ENCODE assay signal across 26 mouse cellular contexts in the genomic region with DNA sequence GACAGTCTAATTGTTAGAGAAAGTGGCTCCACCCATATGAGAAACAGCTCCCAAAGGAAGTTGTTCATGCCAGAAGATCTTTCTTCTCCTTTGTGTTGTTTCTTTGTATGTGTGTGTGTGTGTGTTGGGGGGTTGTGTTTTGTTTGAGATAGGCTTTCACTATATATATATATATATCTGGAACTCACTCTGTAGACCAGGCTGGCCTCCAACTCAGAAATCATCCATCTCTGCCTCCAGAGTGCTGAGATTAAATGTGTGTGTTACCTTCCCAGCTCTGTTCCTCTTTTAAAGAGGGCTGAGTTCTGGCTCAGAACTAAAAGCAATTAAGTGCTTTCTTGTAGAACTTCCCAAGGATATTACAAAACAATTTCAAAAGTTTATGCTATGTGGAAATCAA.
"Had no signal": no experiment of that assay in that cellular context is flagged by ENCODE, and none has a peak within 500 bp of the region (broad histone marks: within the 10 kb centered on the region; RNA-seq: fewer than 3 reads in every experiment).

No protein-coding gene starts in this region.

- H3K4me3 ChIP-seq: gastrocnemius, adult 2 months; heart, adult 2 months; heart, embryonic 13.5 days; heart, embryonic 15.5 days; hindbrain, embryonic 13.5 days; hindbrain, embryonic 15.5 days; kidney, embryonic 15.5 days; limb, embryonic 13.5 days; limb, embryonic 15.5 days had no signal

- H3K9me3 ChIP-seq: heart, embryonic 13.5 days; heart, embryonic 15.5 days; hindbrain, embryonic 13.5 days; hindbrain, embryonic 15.5 days; kidney, embryonic 15.5 days; limb, embryonic 13.5 days; limb, embryonic 15.5 days had no signal

- H3K4me1 ChIP-seq: heart, embryonic 15.5 days; hindbrain, embryonic 13.5 days; hindbrain, embryonic 15.5 days; kidney, embryonic 15.5 days; limb, embryonic 13.5 days; limb, embryonic 15.5 days had no signal

- ATAC-seq: hindbrain, postnatal 0 days; intestine, embryonic 16.5 days had no signal

- H3K27me3 ChIP-seq: heart, embryonic 13.5 days; heart, embryonic 15.5 days; hindbrain, embryonic 13.5 days; hindbrain, embryonic 15.5 days; kidney, embryonic 15.5 days; limb, embryonic 13.5 days; limb, embryonic 15.5 days had no signal

- DNase-seq: gastrocnemius, adult 2 months; gastrocnemius, postnatal 10 days; gastrocnemius, postnatal 25 days; heart, adult 11 months; heart, adult 2 months; heart, postnatal 14 days; heart, postnatal 36 days; kidney, adult 11 months; kidney, adult 2 months; kidney, adult 9 months; kidney, postnatal 14 days; kidney, postnatal 36 days; layer of hippocampus, adult 9-11 months; layer of hippocampus, postnatal 36 days; left cerebral cortex, postnatal 4 days had no signal

- H3K4me2 ChIP-seq: heart, embryonic 11.5 days; heart, embryonic 13.5 days; heart, embryonic 15.5 days; hindbrain, embryonic 13.5 days; hindbrain, embryonic 15.5 days; kidney, embryonic 15.5 days; limb, embryonic 13.5 days; limb, embryonic 15.5 days had no signal

- H3K27ac ChIP-seq: gastrocnemius, adult 2 months; heart, adult 2 months; heart, embryonic 13.5 days; heart, embryonic 15.5 days; hindbrain, embryonic 13.5 days; hindbrain, embryonic 15.5 days; hindbrain, postnatal 0 days; kidney, embryonic 15.5 days; kidney, postnatal 0 days; limb, embryonic 13.5 days; limb, embryonic 15.5 days had no signal

- H3K9ac ChIP-seq: heart, embryonic 13.5 days; heart, embryonic 15.5 days; hindbrain, embryonic 13.5 days; hindbrain, embryonic 15.5 days; kidney, embryonic 15.5 days; limb, embryonic 13.5 days; limb, embryonic 15.5 days had no signal
